Comparison of ENCODE assay signal across 7 mouse cellular contexts in genomic region chr8:124520249-124521080, GRCm38 (mm10). TPM values are rescaled to one million over a fixed set of nuclear protein-coding genes. Genes with fewer than 3 reads are reported as not detected.
DNase-seq lines count a peak whose midpoint lies in the region; ATAC-seq lines count a peak whose summit lies in the region.

Cog2 (plus strand) TSS chr8:124520767.

- H3K4me3 ChIP-seq in intestine, embryonic 15.5 days (replicated peaks), result peak within 1 kb of the TSS; percentile 96
- H3K4me3 ChIP-seq in midbrain, embryonic 10.5 days, result peak within 1 kb of the TSS; percentile 90

- peak; percentile 94 for DNase-seq in adrenal gland, adult 2 months
- DNase-seq in embryo, embryonic 11.5 days (ENCODE audit: low read depth, low spot score), result peak; percentile 87
- DNase-seq in gastrocnemius, postnatal 36 days, result peak; percentile 82 to 86
- DNase-seq in left cerebral cortex, postnatal 25 days (ENCODE audit: low spot score in 2 of 2), result peak; percentile 92 to 94
- peak; percentile 93 for DNase-seq in midbrain, embryonic 10.5 days (ENCODE audit: low spot score)
- peak; percentile 88 for DNase-seq in right cerebral cortex, postnatal 4 days

- peak; percentile 100 for ATAC-seq in intestine, embryonic 15.5 days

- H3K4me2 ChIP-seq in intestine, embryonic 15.5 days (replicated peaks), result peak within 1 kb of the TSS; percentile 75

- intact Hi-C loops in gastrocnemius, postnatal 36 days (cut with DNase I), result loop anchor here (5.0 kb wide), 1 partner anchor 52 kb away; no protein-coding TSS in a partner anchor
- intact Hi-C loops in left cerebral cortex, postnatal 25 days (cut with DNase I), result loop anchor here (5.0 kb wide), 1 partner anchor 52 kb away; no protein-coding TSS in a partner anchor

- no peaks in the 10 kb centered on the region; the same call in 1 of the 2 replicates for H3K36me3 ChIP-seq in intestine, embryonic 15.5 days
- H3K36me3 ChIP-seq in midbrain, embryonic 10.5 days, result peaks cover 6% of the 10 kb centered on the region

- peaks cover 11% of the 10 kb centered on the region; the same call in 1 of the 2 replicates for H3K4me1 ChIP-seq in intestine, embryonic 15.5 days (replicated peaks)
- H3K4me1 ChIP-seq in midbrain, embryonic 10.5 days, result peaks cover 12% of the 10 kb centered on the region

- WGBS in intestine, embryonic 15.5 days, result 10% methylated on average over 50 of the region's 50 CpGs
- 10% methylated on average over 50 of the region's 50 CpGs for WGBS in midbrain, embryonic 10.5 days

- no peaks in the 10 kb centered on the region for H3K9me3 ChIP-seq in intestine, embryonic 15.5 days
- H3K9me3 ChIP-seq in midbrain, embryonic 10.5 days (replicated peaks), result no peaks in the 10 kb centered on the region

- no peaks in the 10 kb centered on the region for H3K27me3 ChIP-seq in intestine, embryonic 15.5 days (replicated peaks)
- H3K27me3 ChIP-seq in midbrain, embryonic 10.5 days (ENCODE audit: low read depth, poor library complexity, severe bottlenecking), result no peaks in the 10 kb centered on the region

- peak within 1 kb of the TSS; percentile 82 for H3K9ac ChIP-seq in intestine, embryonic 15.5 days

- H3K27ac ChIP-seq in intestine, embryonic 15.5 days, result 0 out of 2 replicates have a peak within 1 kb of the TSS, but pooled peaks have one; percentile 19
- peak within 1 kb of the TSS; percentile 80 for H3K27ac ChIP-seq in midbrain, embryonic 10.5 days (replicated peaks)

RNA-seq across cellular contexts. Expression of gene Cog2, which starts in this region (rescaled TPM):
- total RNA-seq in adrenal gland, adult 2 months (2021), result 10 to 100 TPM; 38.2 to 41.8 TPM
- polyA plus RNA-seq in adrenal gland, adult 2 months (2012; rRNA removed), result 12.9 and 13.8 TPM in 2 replicates
- total RNA-seq in gastrocnemius, postnatal 36 days (2021), result 10 to 100 TPM; 13.5 to 18.1 TPM
- polyA plus RNA-seq in intestine, embryonic 15.5 days (2015; fragmentation: Nextera tagmentation; extraction: Ambion mirVana), result 31.2 and 34.4 TPM in 2 replicates
- total RNA-seq in left cerebral cortex, postnatal 25 days (2021), result 10 to 100 TPM; 37.0 to 39.3 TPM
- polyA plus RNA-seq in midbrain, embryonic 10.5 days (2016; fragmentation: Nextera tagmentation; extraction: Ambion mirVana), result 45.6 and 46.5 TPM in 2 replicates

Comparison
In these comparisons a context has a peak if more than half of its experiments do, and no peak if none do; other contexts are left out.
1. Peak in every context shown above with its lines: DNase-seq, ATAC-seq, H3K4me3 ChIP-seq and H3K27ac ChIP-seq.